Mouse (Mus musculus) inflammation-experienced regulatory T-cells, adult 6 months (primary cell): Measurements from ENCODE around the gene Pgbd1. TPM values are rescaled to one million over a fixed set of nuclear protein-coding genes. Genes with fewer than 3 reads are reported as not detected.
A peak's percentile ranks its signal among the peaks of the same experiment; 100 is the strongest.
"Not testable (repeated sequence)": the region's sequence is repeated elsewhere in the genome, so short reads cannot be mapped to it uniquely, and the experiment has no call there.

Experiments used
- ATAC-seq: one replicate; pipeline ENCODE4 v1.8.0; 2017
- polyA plus RNA-seq, 3 experiments: library from polyadenylated mRNA; unstranded; fragments of 100-300 nt; shearing (Covaris generic); gene quantifications; one replicate each; pipeline ENCODE4 v1.2.1; 2017

Pgbd1 gene
- polyA plus RNA-seq, 3 experiments from 2014 or later = 0.68 to 1.7 (median 1.6) TPM

DNA sequence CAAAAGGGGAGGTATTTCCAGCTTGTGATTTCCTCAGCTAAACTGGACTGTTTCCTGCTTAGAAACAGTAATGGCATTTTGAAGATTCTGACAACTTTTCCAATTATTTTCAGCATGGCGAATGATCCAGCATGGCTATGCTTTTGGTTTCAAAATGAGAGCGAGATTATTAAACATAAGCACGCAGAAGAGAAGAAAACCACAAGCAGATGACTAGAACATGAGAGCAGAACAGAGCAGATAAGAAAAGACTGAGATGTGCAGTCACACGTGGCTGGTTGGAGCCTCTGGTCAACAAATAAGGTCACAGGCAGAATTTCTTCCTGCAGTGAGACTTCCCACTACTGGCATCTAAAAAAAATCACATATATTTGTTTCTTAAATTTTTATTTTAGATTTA is 25.6 kb downstream of the Pgbd1 start:
- ATAC-seq = no peak

DNA sequence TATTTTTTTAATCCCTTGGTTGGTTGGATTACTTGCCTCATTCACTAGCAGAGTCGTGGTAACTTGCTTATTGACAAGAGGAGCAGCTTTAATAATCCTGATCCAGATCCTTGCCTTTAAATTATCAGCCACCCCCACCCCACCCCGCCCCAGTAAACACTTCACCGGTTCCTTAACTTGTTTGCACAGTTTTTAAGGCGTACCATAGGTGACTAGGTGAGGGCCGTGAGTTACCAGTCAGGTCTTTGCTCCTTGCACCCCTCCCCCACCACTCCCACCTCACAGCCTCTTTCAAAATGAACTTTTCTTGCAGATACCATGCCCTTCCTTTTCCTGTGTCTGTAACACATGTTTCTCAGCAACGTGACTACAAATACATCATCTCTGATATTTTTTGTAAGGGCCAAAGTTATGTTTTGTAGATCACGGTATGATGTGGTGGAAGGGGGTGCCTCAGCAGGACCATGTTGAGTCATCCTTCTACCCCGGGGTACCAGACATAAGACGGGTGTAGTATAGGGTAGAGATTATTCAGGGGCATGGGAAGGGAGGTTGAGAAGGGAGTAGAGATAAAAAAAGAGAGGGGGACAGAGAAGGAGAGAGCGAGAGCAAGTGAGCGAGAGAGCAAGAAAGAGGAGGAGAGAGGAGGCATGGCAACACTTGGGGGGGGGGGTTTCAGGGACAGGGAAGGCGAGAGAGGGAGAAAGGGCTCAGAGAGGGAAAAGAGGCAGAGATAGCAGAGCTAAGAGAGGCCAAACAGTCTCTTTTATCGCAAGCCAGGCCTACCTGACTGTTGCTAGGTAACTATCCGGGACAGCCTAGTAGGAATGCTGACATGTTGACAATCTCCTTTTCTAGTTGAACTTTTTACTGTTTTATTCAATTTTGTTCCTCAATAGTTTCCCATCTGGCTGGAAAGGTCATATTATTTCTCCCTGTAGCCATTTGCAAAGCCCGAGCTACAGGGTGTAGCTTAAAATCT is 26.3 kb downstream of the Pgbd1 start:
- no peak for ATAC-seq

DNA sequence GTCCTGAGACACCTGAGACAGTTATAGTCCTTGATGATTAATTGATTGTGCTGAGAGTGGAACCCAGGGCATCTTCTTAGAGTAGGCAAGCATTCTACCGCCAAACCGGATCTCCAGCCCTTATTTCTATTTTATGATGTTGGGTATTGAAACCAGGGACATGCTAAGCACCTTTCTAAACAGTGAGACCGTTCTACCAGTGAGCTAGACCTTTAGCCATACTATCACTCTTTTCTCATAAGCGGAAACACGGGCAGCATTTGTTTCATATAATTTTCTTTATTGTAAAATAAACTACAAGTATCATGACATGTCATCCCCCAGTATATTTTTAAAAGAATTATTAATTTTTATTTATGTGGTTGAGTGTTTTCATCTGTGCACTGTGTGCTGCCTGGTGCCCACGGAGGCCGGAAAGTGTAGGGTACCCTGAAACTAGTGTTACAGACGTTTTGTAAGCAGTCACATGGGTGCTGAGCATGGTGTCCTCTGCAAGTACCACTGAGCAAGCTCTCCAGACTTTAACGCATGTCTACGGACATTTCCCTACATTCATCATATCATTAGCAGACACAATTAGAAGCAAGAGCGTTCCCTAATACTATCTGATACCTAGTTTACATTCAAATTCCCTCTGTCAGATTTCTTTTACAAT is 31.9 kb downstream of the Pgbd1 start:
- ATAC-seq = no peak

DNA sequence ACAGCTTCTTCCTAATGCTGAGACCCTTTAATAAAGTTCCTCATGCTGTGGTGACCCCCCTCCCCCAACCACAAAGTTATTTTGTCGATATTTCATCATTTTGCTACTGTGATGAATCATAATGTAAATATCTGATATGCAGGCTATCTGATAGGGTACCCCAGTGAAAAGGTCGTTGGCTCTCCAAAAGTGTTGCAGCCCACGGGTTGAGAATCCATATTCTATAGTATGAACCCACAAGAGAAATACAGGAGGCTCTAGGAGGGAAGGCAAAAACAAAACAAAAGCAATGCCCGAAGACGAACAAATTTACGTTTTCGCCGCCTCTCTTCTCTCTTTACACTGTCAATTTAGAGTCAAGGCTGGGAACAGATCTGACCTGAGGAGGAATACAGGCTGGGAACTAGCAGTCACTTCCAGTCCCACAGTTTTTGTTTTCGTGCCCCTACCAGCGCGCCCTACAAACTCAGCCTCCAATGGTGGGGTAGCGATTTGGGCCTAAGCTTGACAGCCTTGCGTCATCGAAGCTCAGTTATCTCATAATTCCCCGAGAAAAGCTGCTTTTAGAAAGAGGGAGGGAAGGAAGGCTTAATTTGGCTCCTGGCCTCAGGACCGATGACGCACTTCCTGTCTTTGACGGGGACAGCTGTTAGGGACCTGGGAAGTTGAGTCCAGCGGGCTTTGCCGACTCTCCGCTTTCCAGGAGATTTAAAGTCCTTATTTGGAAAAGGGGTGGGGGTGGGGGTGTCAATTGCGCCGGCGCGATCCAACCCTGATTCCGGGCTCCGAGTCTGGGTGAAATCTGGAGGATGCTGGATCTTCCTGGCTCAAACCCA is 32.7 kb downstream of the Pgbd1 start:
- peak; percentile 79 for ATAC-seq

DNA sequence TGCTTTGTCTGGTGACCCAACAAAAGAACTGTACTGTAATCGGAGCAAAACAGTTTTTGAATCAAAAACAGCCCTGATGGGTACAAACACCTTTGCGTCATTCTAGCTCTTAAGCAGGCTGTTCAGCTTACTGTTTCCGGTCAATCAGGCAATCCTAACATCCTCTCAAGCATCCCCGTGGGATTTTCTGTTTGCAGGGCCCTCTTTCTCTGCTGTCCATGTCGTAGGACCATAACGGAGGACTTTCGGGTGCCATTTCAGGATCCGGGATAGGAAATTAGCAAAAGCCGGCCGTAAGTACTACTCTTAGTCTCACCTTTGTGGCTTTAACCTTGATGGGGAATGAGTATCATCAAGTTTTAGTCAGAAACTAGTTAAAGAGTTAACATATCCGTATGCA is 33.5 kb downstream of the Pgbd1 start:
- no peak for ATAC-seq

DNA sequence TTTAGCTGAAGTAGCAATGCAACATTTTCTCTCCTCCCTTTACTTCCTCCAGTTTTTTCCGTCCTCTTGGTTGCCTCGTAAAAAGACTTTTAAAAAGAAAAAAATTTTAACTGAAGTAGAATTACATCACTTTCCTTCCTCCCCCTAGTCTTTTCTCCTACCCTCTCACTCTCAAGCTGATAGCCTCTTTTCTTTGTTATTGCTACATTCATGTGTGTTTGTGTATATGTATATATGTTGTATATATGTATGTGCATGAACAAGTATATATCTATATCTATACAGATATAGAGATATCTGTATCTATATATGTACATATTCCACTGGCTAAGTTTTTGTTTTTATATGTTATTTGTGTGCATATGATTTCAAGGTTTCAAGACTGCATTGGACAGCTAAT is 38.0 kb downstream of the Pgbd1 start:
- peak; percentile 42 for ATAC-seq

DNA sequence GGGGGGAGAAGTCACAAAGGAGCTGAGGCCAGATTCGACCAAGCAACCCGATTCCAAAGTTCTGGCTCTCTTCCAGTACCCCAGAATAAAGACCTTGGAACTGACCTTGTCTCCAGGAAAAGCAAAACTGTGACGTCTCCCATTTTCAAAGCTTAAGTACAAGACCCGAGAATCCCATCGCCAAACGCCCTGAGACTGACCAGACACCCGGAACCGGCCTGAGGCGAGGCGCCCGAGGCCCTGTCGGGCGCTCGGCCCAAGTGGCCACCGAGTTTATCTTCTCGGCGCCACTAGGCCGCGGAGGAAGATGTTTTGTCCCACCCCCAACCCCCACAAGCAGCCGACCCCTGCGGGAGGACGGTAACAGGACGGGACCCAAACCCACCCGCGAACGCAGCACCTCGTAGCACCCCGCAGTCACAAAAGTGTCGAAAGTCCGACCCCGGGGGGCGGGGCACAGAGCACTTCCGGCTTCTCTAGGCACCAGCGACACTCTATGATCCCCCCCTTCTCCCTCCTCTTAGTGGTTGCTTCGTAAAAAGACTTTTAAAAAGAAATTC is 38.5 kb downstream of the Pgbd1 start, which contains the start of gene Zkscan3:
Gene Zkscan3 (minus strand): TSS at position 469 of the 560 bp plus-strand sequence.
- ATAC-seq = peak; percentile 98

DNA sequence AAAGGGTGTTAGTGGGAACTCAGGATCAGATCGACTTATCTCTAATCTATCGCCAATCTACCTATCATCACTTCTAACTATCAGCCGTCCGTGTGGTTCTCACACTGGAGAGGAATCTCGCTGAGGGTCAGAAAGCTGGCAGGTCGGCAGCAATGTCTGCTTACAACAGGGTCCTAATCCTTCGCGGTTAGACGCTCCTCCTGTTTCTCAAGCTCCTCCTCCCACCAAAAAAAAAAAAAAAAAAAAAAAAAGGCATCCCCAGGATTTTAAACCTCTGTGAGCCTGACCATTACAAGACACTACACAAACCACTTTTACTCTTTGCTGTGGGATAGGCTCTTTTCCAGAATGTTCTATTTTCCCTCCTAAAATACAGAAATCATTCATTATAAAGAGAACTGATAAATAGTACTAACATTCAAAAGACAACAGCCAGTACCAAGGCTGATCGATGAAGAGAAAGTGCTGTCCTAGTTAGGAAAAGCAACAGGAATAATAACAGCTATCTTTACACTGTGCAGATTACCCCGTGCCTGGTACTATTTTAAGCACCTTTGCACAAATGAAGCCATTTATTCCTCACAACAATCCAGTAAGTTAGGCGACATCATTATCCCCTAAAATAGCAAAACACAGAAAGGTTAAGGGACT is 39.1 kb downstream of the Pgbd1 start:
- no peak for ATAC-seq

DNA sequence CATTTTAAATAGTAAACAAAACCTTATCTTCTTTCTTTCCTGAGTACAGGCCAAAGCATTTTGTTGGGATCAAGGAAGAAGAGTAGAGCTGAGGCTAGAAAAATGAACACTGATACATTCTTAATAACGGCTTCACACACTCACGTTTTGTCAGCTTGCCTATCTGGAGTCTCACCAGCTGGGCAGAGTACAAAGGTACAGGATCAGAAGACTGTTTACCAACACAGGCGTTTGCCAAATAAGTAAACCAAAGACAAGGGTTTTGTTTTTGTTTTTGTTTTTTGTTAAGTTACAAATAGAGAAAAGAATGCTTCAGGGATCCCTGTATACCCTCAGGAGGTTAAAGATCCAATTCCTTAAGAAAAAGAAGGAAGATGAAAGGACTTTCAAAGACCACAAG is 39.7 kb downstream of the Pgbd1 start:
- ATAC-seq = no peak

DNA sequence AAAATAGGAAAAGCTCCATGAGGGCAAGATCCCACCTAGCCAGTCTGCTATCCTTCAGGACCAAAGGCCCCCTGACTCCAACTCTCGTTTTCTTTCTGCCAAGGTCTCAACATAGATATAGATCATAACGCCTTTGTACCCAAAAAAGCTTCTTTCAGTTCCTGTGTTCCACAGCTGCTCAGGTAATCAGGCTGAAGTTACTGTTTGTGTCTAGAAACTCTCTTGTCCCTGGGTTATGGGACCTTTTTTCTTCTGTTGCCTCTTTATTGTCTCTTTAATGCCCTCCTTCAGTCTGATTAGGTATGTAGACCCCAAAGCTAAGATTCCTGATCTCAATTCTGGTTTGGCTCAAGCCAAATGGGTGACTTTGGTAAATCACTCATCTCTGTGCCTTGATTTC is 43.4 kb downstream of the Pgbd1 start:
- ATAC-seq = no peak

DNA sequence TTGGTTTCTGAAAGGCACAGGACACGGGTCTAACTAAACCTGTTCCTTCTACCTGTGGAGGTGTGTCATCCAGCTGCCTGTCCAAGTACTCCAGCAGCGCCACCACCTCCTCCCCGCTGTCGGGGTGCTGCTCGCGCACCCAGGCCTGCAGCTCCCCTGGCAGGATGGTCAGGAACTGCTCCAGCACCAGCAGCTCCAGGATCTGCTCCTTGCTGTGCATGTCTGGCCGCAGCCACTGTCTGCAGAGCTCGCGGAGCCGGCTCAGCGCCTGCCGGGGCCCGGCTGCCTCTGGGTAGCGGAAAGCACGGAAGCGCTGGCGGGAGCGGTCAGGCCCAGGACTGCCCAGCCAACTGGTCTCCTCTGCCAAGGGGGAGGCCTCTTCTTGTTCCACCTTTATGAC is 44.8 kb downstream of the Pgbd1 start:
- not testable (repeated sequence) for ATAC-seq

DNA sequence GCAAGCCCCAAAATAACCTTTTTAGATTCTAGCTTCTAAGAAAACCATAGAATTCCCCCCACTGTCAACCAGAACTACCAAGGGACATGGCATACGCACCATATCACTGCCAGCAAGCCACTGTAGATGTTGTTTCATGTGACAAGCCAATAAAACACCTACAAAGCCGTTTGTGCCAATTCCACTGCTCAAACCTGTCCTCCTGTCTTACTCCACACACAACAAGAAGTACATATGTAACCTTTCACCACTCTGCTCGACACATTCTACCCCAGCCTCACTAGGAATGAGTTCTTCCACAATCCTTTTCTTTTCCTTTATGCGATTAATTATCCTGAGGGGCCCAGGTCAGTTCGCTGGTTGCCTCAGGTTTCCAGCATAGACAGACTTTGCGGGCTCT is 45.2 kb downstream of the Pgbd1 start:
- ATAC-seq = no peak

DNA sequence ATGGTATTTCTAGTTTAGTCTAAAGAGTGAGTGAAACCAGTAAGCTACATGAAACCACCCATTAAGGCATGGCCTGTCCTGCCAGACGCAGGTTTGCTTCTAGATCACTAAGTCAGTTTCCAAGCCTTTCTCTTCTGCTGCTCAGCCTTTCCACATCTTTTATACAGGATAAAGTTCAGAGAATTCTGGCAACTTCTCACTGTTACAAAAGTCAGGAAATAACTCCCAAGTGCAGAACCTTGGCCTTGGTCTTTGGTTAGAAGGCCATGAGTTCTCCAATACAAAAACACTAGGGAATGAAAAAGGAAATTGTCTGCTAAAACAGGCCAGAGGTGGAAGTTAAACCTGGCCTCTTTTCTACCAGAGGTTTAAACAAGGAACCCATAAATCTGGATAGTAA is 45.6 kb downstream of the Pgbd1 start:
- no peak for ATAC-seq

DNA sequence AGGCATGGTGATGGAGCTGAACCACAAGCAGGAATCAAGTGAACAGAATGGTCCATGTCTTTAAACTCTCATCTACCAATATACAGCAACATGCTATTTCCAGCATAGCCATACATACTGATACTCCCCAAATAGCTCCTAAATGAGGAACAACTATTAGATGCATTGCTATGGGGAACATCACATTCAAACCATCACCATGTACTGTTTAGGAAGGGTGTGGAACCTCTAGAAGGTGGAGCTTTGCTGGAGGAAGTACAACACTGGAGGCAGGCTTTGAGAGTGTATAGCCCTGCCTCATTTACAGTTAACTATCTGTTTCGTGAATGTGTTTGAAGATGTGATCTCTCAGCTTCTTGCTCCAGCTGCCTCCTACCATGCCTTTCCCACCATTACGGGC is 63.1 kb downstream of the Pgbd1 start:
- ATAC-seq = no peak

DNA sequence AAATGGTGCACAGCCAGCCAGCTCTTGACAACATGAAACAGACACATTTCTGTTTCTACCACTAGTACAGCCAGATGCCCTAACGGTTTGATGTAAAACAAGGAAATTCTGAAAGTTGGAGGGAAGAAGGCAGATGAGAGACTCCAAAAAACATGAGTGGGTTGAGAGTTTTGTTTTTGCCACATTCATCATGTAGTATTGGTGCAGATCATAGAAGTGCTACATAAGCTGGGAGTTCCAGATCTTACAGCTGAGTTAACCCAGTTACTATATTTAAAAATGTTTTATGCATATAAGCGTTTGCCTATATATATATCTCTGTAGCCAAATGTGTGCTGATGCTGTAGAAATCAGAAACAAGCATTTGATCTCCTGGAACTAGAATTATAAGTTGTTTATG is 68.2 kb downstream of the Pgbd1 start:
- ATAC-seq = no peak

Other genes starting within 250 kb of the Pgbd1 start
- not detected for gene Gpx5, start 148.3 kb downstream of the Pgbd1 start, polyA plus RNA-seq
- not detected for gene Gpx6, start 128.9 kb downstream of the Pgbd1 start, polyA plus RNA-seq
- not detected for gene Olfr1367, start 94.1 kb downstream of the Pgbd1 start, polyA plus RNA-seq
- 1 to 10 TPM; 3.9 to 9.2 (median 8.1) TPM for gene Zscan12, start 78.2 kb downstream of the Pgbd1 start, polyA plus RNA-seq
- gene Zkscan3, start 38.3 kb downstream of the Pgbd1 start, polyA plus RNA-seq = 10 to 100 TPM; 23.7 to 42.0 (median 33.0) TPM
- 10 to 100 TPM; 42.6 to 84.1 (median 72.6) TPM for gene Zscan26, start 12.7 kb upstream of the Pgbd1 start, polyA plus RNA-seq
- under 1 TPM in 1 of 3 experiments, not detected in 2; 0.62 TPM for gene Nkapl, start 27.5 kb upstream of the Pgbd1 start, polyA plus RNA-seq
- not detected for gene Zkscan4, start 37.8 kb upstream of the Pgbd1 start, polyA plus RNA-seq
- gene Gm10065, start 38.4 kb upstream of the Pgbd1 start, polyA plus RNA-seq = not detected
- gene AK157302, start 54.2 kb upstream of the Pgbd1 start, polyA plus RNA-seq = under 1 TPM in 1 of 3 experiments, not detected in 2; 0.17 TPM
- gene Gm11273, start 60.4 kb upstream of the Pgbd1 start, polyA plus RNA-seq = 10 to 100 TPM in 2 of 3 experiments, 1 to 10 TPM in 1; 5.4 to 41.4 (median 31.6) TPM
- gene Zkscan8, start 90.1 kb upstream of the Pgbd1 start, polyA plus RNA-seq = 1 to 10 TPM; 5.8 to 8.7 (median 5.9) TPM
- not detected for gene Olfr1366, start 101.8 kb upstream of the Pgbd1 start, polyA plus RNA-seq
- gene Olfr1535, start 118.8 kb upstream of the Pgbd1 start, polyA plus RNA-seq = under 1 TPM in 2 of 3 experiments, not detected in 1; 0.11 to 0.19 TPM
- not detected for gene Olfr1364, start 140.7 kb upstream of the Pgbd1 start, polyA plus RNA-seq
- not detected for gene Olfr1362, start 173.0 kb upstream of the Pgbd1 start, polyA plus RNA-seq
- gene Olfr11, start 201.5 kb upstream of the Pgbd1 start, polyA plus RNA-seq = not detected
- not detected for gene Olfr1361, start 222.3 kb upstream of the Pgbd1 start, polyA plus RNA-seq
- not detected for gene Olfr1360, start 236.3 kb upstream of the Pgbd1 start, polyA plus RNA-seq